Mouse (Mus musculus) limb, embryonic 11.5 days (tissue): Measurements from ENCODE around the gene Terb2. TPM values are rescaled to one million over a fixed set of nuclear protein-coding genes. Genes with fewer than 3 reads are reported as not detected.

Experiments
- ATAC-seq: fragments of 200-750 bp; cut with Nextera tagmentation; 2 replicates; pipeline ENCODE4 v1.8.0; 2017; ENCODE audit warnings: low read depth; ENCODE audit not compliant: insufficient number of reproducible peaks, low FRiP score, low TSS enrichment
- DNase-seq: peaks from one replicate; pipeline ENCODE4 v3.0.0-alpha.2; 2015; ENCODE audit warnings: low spot score
- H3K27ac ChIP-seq: fragments of 300-500 bp; sonication (generic); replicated peaks from 2 replicates; pipeline ENCODE4 v1.5.1; 2014; ENCODE audit warnings: low read depth, mild to moderate bottlenecking, low read length
- H3K27me3 ChIP-seq: fragments of 300-500 bp; sonication (generic); 2 replicates; pipeline ENCODE4 v1.6.1; 2014; ENCODE audit warnings: mild to moderate bottlenecking, low read length, mixed read lengths; ENCODE audit not compliant: control insufficient read depth, insufficient read depth
- H3K36me3 ChIP-seq: fragments of 300-500 bp; sonication (generic); 2 replicates; pipeline ENCODE4 v1.6.1; 2014; ENCODE audit warnings: mild to moderate bottlenecking, low read length, moderate library complexity, mixed read lengths; ENCODE audit not compliant: control insufficient read depth, insufficient read depth
- H3K4me1 ChIP-seq: fragments of 300-500 bp; sonication (generic); 2 replicates; pipeline ENCODE4 v1.6.1; 2014; ENCODE audit warnings: low read length, mixed read lengths; ENCODE audit not compliant: control insufficient read depth, insufficient read depth
- H3K4me2 ChIP-seq: fragments of 300-500 bp; sonication (generic); 2 replicates; pipeline ENCODE4 v1.6.1; 2014; ENCODE audit warnings: low read depth, mild to moderate bottlenecking, moderate library complexity; ENCODE audit not compliant: severe bottlenecking
- H3K4me3 ChIP-seq: fragments of 300-500 bp; sonication (generic); 2 replicates; pipeline ENCODE4 v1.5.1; 2014; ENCODE audit warnings: low read depth, low read length
- H3K9ac ChIP-seq: fragments of 300-500 bp; sonication (generic); 2 replicates; pipeline ENCODE4 v1.6.1; 2014; ENCODE audit warnings: mild to moderate bottlenecking, low read length
- H3K9me3 ChIP-seq: fragments of 300-500 bp; sonication (generic); 2 replicates; pipeline ENCODE4 v1.6.1; 2016; ENCODE audit warnings: low read length; ENCODE audit not compliant: control insufficient read depth
- WGBS: fragments of 180-500 bp; shearing (Covaris S2); extraction: QIAGEN DNeasy Blood & Tissue Kit; methylation state at CpG from one replicate; pipeline ENCODE4 v1.1.7; 2014; 5-methylcytosine and 5-hydroxymethylcytosine counted together
- polyA plus RNA-seq: library from polyadenylated mRNA; unstranded; fragments of >200 nt; fragmentation: Nextera tagmentation; extraction: Ambion mirVana; gene quantifications from 2 replicates; pipeline ENCODE4 v1.2.1, GENCODE M21; 2014

Gene Terb2
- polyA plus RNA-seq, 1 experiment from 2014 or later: not detected

- Histone ChIP-seq H3K36me3 (no peaks in the 10 kb centered on the region), H3K9ac (no peak overlapping the region), H3K27ac (no peak overlapping the region), H3K4me1 (no peaks in the 10 kb centered on the region), H3K27me3 (no peaks in the 10 kb centered on the region), H3K9me3 (no peaks in the 10 kb centered on the region), H3K4me3 (no peak overlapping the region), H3K4me2 (no peak overlapping the region)
- DNase-seq: no peak
- 87% methylated on average over 9 of the region's 9 CpGs for WGBS
- no peak for ATAC-seq
These were observed 45.5 kb downstream of the Terb2 start for GRCm38 (mm10) chr2:122231616-122232015.

GRCm38 (mm10) chr2:122233341-122233740 lies 47.3 kb downstream of the Terb2 start:
- H3K4me3 ChIP-seq: no peak overlapping the region
- H3K4me2 ChIP-seq: no peak overlapping the region
- no peak overlapping the region for H3K27ac ChIP-seq

GRCm38 (mm10) chr2:122233759-122234557 lies 47.9 kb downstream of the Terb2 start:
- peak overlapping the region; percentile 38 for H3K4me3 ChIP-seq
- H3K27me3 ChIP-seq: no peaks in the 10 kb centered on the region
- peak overlapping the region; percentile 75 for H3K4me2 ChIP-seq
- peak; percentile 7; the same call in 1 of the 2 replicates for ATAC-seq
- 7% methylated on average over 26 of the region's 26 CpGs for WGBS
- H3K9me3 ChIP-seq: no peaks in the 10 kb centered on the region
- peak; percentile 54 for DNase-seq
- H3K4me1 ChIP-seq: no peaks in the 10 kb centered on the region
- H3K27ac ChIP-seq: no peak overlapping the region
- no peaks in the 10 kb centered on the region for H3K36me3 ChIP-seq
- H3K9ac ChIP-seq: peak overlapping the region; percentile 38

More at GRCm38 (mm10) chr2:122233341-122233740, 47.3 kb downstream of the Terb2 start:
- ATAC-seq (no peak), DNase-seq (no peak)
- H3K4me1 ChIP-seq: no peaks in the 10 kb centered on the region
- H3K27me3 ChIP-seq: no peaks in the 10 kb centered on the region
- no peaks in the 10 kb centered on the region for H3K9me3 ChIP-seq
- 50% methylated on average over 5 of the region's 5 CpGs for WGBS
- H3K36me3 ChIP-seq: no peaks in the 10 kb centered on the region
- no peak overlapping the region for H3K9ac ChIP-seq

GRCm38 (mm10) chr2:122234611-122235288 lies 48.7 kb downstream of the Terb2 start, which contains the start of gene Sord:
TSS of gene Sord (plus strand) at chr2:122234749.
- Histone ChIP-seq H3K4me2 (peak within 1 kb of the TSS; percentile 75), H3K4me1 (no peaks in the 10 kb centered on the region), H3K9ac (peak within 1 kb of the TSS; percentile 38), H3K4me3 (peak within 1 kb of the TSS; percentile 38), H3K27ac (no peak within 1 kb of the TSS), H3K36me3 (no peaks in the 10 kb centered on the region), H3K9me3 (no peaks in the 10 kb centered on the region), H3K27me3 (no peaks in the 10 kb centered on the region)
- ATAC-seq (peak; percentile 94), DNase-seq (peak; percentile 88)
- WGBS: under 1% methylated on average over 35 of the region's 35 CpGs

- DNase-seq: no peak
- H3K36me3 ChIP-seq: no peaks in the 10 kb centered on the region
- H3K9me3 ChIP-seq: no peaks in the 10 kb centered on the region
- H3K4me1 ChIP-seq: no peaks in the 10 kb centered on the region
- H3K9ac ChIP-seq: no peak overlapping the region
- ATAC-seq: no peak
- H3K4me2 ChIP-seq: peak overlapping the region; percentile 75
- no peaks in the 10 kb centered on the region for H3K27me3 ChIP-seq
- 94% methylated on average over 2 of the region's 2 CpGs for WGBS
- H3K27ac ChIP-seq: no peak overlapping the region
- H3K4me3 ChIP-seq: no peak overlapping the region
These were observed 49.4 kb downstream of the Terb2 start for GRCm38 (mm10) chr2:122235425-122235824.

- Histone ChIP-seq H3K27me3 (no peaks in the 10 kb centered on the region), H3K4me1 (no peaks in the 10 kb centered on the region), H3K4me2 (no peak overlapping the region), H3K9me3 (no peaks in the 10 kb centered on the region), H3K4me3 (no peak overlapping the region), H3K36me3 (no peaks in the 10 kb centered on the region), H3K9ac (no peak overlapping the region), H3K27ac (no peak overlapping the region)
- DNase-seq (no peak), ATAC-seq (no peak)
These were observed 50.2 kb downstream of the Terb2 start for GRCm38 (mm10) chr2:122236321-122236720.

GRCm38 (mm10) chr2:122237891-122238470 lies 51.9 kb downstream of the Terb2 start:
- Histone ChIP-seq H3K36me3 (no peaks in the 10 kb centered on the region), H3K9ac (no peak overlapping the region), H3K4me1 (no peaks in the 10 kb centered on the region), H3K4me3 (no peak overlapping the region), H3K4me2 (no peak overlapping the region), H3K27me3 (no peaks in the 10 kb centered on the region), H3K9me3 (no peaks in the 10 kb centered on the region), H3K27ac (no peak overlapping the region)
- 95% methylated on average over 2 of the region's 2 CpGs for WGBS
- no peak for DNase-seq
- ATAC-seq: no peak

- no peaks in the 10 kb centered on the region for H3K27me3 ChIP-seq
- no peak overlapping the region for H3K4me2 ChIP-seq
- H3K36me3 ChIP-seq: no peaks in the 10 kb centered on the region
- H3K27ac ChIP-seq: no peak overlapping the region
- no peaks in the 10 kb centered on the region for H3K9me3 ChIP-seq
- no peak overlapping the region for H3K4me3 ChIP-seq
- ATAC-seq (no peak), DNase-seq (no peak)
- no peak overlapping the region for H3K9ac ChIP-seq
- H3K4me1 ChIP-seq: no peaks in the 10 kb centered on the region
These were observed 54.7 kb downstream of the Terb2 start for GRCm38 (mm10) chr2:122240735-122241134.
